Mouse (Mus musculus): ENCODE results near the gene Olfr97. TPM values are rescaled to one million over a fixed set of nuclear protein-coding genes. Genes with fewer than 3 reads are reported as not detected.
A peak's percentile ranks its signal among the peaks of the same experiment; 100 is the strongest.

The Olfr97 gene
- total RNA-seq, 2 experiments from 2014 or later: not detected

DNA sequence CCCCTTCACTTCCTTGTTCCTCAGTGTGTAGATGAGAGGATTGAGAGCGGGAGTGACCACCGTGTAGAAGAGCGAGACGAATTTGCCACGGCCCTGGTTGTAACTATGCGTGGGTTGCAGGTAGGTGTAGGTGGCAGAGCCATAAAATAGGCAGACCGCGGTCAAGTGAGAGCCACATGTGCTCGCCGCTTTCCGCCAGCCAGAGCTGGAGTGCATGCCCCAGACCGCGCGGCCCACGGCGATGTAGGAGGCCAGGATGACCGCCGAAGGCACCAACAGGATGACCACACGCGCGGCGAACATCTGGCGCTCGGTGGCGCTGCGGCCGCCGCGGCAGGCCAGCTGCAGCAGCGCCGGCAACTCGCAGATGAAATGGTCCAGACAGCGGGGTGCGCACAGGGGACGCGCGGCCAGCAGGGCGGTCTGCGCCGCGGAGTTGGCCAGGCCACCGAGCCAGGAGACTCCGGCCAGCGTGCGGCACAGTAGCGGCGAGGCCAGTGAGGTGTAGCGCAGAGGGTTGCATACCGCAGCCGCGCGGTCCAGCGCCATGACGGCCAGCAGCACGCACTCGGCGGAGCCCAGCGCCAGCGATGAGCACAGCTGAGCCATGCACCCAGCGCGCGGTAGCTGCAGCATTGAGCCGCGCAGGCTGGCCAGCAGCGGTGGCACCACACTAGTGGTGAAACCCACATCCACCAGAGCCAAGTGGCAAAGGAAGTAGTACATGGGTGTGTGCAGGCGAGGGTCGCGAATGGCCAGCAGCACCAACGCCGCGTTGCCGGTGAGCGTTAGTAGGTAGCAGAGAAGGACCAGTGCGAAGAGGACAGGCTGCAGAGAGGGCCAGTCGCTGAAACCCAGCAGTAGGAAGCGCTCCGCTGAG is 40.0 kb downstream of the Olfr97 start:
- DNase-seq: peak in 1 of 2 experiments; percentile 2
- intact Hi-C loops (cut with DNase I): no loop called here

- no peak for DNase-seq
- intact Hi-C loops (cut with DNase I): no loop called here
These were observed 42.3 kb downstream of the Olfr97 start for GRCm38 (mm10) chr17:37194782-37195181.

DNA sequence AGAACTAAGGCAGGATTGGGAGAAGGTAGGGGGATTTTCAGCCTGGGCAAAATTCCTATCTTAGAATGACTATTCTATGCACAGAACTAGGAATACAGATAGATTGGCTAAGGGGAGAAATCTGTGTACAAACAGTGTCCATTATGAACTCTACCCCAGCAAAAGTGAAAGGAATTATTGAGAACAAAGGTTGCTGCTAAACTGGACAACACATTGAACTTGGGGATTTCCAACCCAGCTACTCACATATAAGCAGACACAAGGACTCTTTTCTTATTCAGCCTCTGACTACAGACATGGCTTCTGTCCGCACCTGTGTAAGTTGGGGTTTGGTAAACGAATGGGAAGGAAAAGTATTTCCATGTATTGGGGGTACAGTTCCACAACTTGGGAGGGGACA is 43.5 kb downstream of the Olfr97 start, which contains the start of gene Ubd:
Ubd (plus strand) TSS at position 237 of the 400 bp plus-strand sequence.
- intact Hi-C loops (cut with DNase I): no loop called here

DNA sequence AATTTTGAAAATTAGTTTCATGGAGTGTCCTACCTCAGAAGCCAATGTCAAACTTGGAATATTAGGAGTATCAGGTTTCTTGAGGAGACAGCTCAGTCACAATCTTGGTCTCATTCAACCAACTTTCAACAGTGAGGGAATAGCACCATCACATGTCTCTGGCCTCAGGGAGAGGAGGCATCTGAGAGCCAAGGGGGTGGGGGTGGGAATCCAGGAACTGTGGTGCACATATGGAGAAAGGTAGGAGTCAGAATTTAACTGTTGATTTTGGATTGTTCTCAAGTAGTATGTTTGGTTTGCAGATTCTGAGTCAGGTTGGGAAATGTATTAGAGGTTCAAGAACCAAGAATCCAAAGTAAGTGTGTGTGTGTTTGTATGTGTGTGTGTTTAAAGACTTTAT is 44.1 kb downstream of the Olfr97 start:
- intact Hi-C loops (cut with DNase I): no loop called here
- DNase-seq: no peak

More for the DNA sequence above, 43.5 kb downstream of the Olfr97 start, which contains the start of gene Ubd:
- DNase-seq: no peak

DNA sequence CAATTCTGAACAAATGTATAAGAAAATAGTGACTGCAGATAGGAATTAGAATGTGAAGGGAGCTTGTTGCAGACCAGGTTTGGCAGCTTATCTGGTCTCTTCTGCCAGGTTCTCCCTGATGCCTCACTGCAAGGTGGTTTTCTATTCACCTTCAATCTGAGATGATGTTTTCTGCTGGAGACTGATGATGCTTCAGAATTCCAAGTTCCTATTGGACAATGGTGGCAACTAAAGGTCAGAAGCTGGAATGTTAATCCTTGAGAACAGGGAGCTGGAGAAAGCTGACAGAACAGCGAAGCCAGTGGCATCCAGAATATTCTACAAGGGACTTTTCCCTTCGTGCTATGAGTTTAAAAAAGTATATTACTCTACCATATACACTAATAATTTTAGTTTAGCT is 46.4 kb downstream of the Olfr97 start:
- intact Hi-C loops (cut with DNase I): no loop called here

GRCm38 (mm10) chr17:37185474-37185873 is 51.7 kb downstream of the Olfr97 start:
- DNase-seq: no peak
- intact Hi-C loops (cut with DNase I): no loop called here

More for the DNA sequence above, 46.4 kb downstream of the Olfr97 start:
- no peak for DNase-seq

Other genes with a start within 250 kb of the Olfr97 start
- gene H2-M5, start 247.8 kb downstream of the Olfr97 start, total RNA-seq (2021): not detected
- gene Zfp57, start 236.2 kb downstream of the Olfr97 start, total RNA-seq (2021): 1 to 10 TPM; 1.0 to 1.8 TPM
- gene Mog, start 213.9 kb downstream of the Olfr97 start, total RNA-seq (2021): not detected
- 1 to 10 TPM; 8.6 to 9.4 TPM for gene Gabbr1, start 191.4 kb downstream of the Olfr97 start, total RNA-seq (2021)
- not detected for gene Olfr90, start 148.8 kb downstream of the Olfr97 start, total RNA-seq (2021)
- not detected for gene Olfr91, start 139.1 kb downstream of the Olfr97 start, total RNA-seq (2021)
- gene Olfr92, start 117.2 kb downstream of the Olfr97 start, total RNA-seq (2021): not detected
- gene Olfr93, start 75.8 kb downstream of the Olfr97 start, total RNA-seq (2021): not detected
- not detected for gene Ubd, start 43.4 kb downstream of the Olfr97 start, total RNA-seq (2021)
- gene Olfr94, start 36.3 kb downstream of the Olfr97 start, total RNA-seq (2021): not detected
- not detected for gene Olfr95, start 24.2 kb downstream of the Olfr97 start, total RNA-seq (2021)
- gene Olfr96, start 17.2 kb downstream of the Olfr97 start, total RNA-seq (2021): not detected
- gene Olfr98, start 26.4 kb upstream of the Olfr97 start, total RNA-seq (2021): not detected
- 1 to 10 TPM; 2.8 to 3.7 TPM for gene H2-M3, start 32.9 kb upstream of the Olfr97 start, total RNA-seq (2021)
- gene Olfr99, start 46.1 kb upstream of the Olfr97 start, total RNA-seq (2021): not detected
- not detected for gene Olfr101, start 67.0 kb upstream of the Olfr97 start, total RNA-seq (2021)
- not detected for gene Olfr102, start 79.7 kb upstream of the Olfr97 start, total RNA-seq (2021)
- not detected for gene Olfr103, start 102.4 kb upstream of the Olfr97 start, total RNA-seq (2021)
- gene Olfr104-ps, start 122.3 kb upstream of the Olfr97 start, total RNA-seq (2021): not detected
- not detected for gene Olfr105-ps, start 141.7 kb upstream of the Olfr97 start, total RNA-seq (2021)
- not detected for gene Olfr106-ps, start 153.1 kb upstream of the Olfr97 start, total RNA-seq (2021)
- not detected for gene Olfr107, start 161.9 kb upstream of the Olfr97 start, total RNA-seq (2021)
- not detected for gene Olfr108, start 208.2 kb upstream of the Olfr97 start, total RNA-seq (2021)
- not detected for gene Olfr109, start 221.6 kb upstream of the Olfr97 start, total RNA-seq (2021)
- gene H2-M2, start 246.2 kb upstream of the Olfr97 start, total RNA-seq (2021): not detected